Mouse (Mus musculus) forebrain, embryonic 11.5 days (tissue): Measurements from ENCODE around the gene Mybph. TPM values are rescaled to one million over a fixed set of nuclear protein-coding genes. Genes with fewer than 3 reads are reported as not detected.

Experiments
- ATAC-seq: fragments of 200-750 bp; cut with Nextera tagmentation; replicated peaks from 2 replicates; pipeline ENCODE4 v1.8.0; 2017; ENCODE audit warnings: moderate TSS enrichment; ENCODE audit not compliant: low FRiP score
- DNase-seq: peaks from one replicate; pipeline ENCODE4 v3.0.0-alpha.2; 2017; ENCODE audit warnings: low spot score
- H3K27ac ChIP-seq: fragments of 300-500 bp; sonication (generic); 2 replicates; pipeline ENCODE4 v1.5.1; 2014; ENCODE audit warnings: low read depth, low read length
- H3K27me3 ChIP-seq: fragments of 300-500 bp; sonication (generic); 2 replicates; pipeline ENCODE4 v1.6.1; 2014; ENCODE audit warnings: mild to moderate bottlenecking, low read length, mixed read lengths; ENCODE audit not compliant: control insufficient read depth, insufficient read depth
- H3K36me3 ChIP-seq: fragments of 300-500 bp; sonication (generic); 2 replicates; pipeline ENCODE4 v1.6.1; 2014; ENCODE audit warnings: mild to moderate bottlenecking, low read length, moderate library complexity, mixed read lengths; ENCODE audit not compliant: control insufficient read depth, insufficient read depth
- H3K4me1 ChIP-seq: fragments of 300-500 bp; sonication (generic); replicated peaks from 2 replicates; pipeline ENCODE4 v1.6.1; 2014; ENCODE audit warnings: low read length, mixed read lengths; ENCODE audit not compliant: control insufficient read depth, insufficient read depth
- H3K4me2 ChIP-seq: fragments of 300-500 bp; sonication (generic); 2 replicates; pipeline ENCODE4 v1.6.1; 2014; ENCODE audit warnings: low read depth, mild to moderate bottlenecking, low read length, moderate library complexity, mixed read lengths; ENCODE audit not compliant: severe bottlenecking
- H3K4me3 ChIP-seq: fragments of 300-500 bp; sonication (generic); 2 replicates; pipeline ENCODE4 v1.5.1; 2014; ENCODE audit warnings: low read depth, low read length
- H3K9ac ChIP-seq: fragments of 300-500 bp; sonication (generic); 2 replicates; pipeline ENCODE4 v1.6.1; 2014; ENCODE audit warnings: low read length
- H3K9me3 ChIP-seq: fragments of 300-500 bp; sonication (generic); 2 replicates; pipeline ENCODE4 v1.6.1; 2016; ENCODE audit warnings: low read length, mixed read lengths; ENCODE audit not compliant: control insufficient read depth
- WGBS: fragments of 180-500 bp; shearing (Covaris S2); extraction: QIAGEN DNeasy Blood & Tissue Kit; methylation state at CpG from one replicate; pipeline ENCODE4 v1.1.7; 2014; 5-methylcytosine and 5-hydroxymethylcytosine counted together
- polyA plus RNA-seq: library from polyadenylated mRNA; unstranded; fragments of >200 nt; fragmentation: Nextera tagmentation; extraction: Ambion mirVana; gene quantifications from 2 replicates; pipeline ENCODE4 v1.2.1, GENCODE M21; 2014

Gene Mybph
- polyA plus RNA-seq, 1 experiment from 2014 or later, result not detected

DNA sequence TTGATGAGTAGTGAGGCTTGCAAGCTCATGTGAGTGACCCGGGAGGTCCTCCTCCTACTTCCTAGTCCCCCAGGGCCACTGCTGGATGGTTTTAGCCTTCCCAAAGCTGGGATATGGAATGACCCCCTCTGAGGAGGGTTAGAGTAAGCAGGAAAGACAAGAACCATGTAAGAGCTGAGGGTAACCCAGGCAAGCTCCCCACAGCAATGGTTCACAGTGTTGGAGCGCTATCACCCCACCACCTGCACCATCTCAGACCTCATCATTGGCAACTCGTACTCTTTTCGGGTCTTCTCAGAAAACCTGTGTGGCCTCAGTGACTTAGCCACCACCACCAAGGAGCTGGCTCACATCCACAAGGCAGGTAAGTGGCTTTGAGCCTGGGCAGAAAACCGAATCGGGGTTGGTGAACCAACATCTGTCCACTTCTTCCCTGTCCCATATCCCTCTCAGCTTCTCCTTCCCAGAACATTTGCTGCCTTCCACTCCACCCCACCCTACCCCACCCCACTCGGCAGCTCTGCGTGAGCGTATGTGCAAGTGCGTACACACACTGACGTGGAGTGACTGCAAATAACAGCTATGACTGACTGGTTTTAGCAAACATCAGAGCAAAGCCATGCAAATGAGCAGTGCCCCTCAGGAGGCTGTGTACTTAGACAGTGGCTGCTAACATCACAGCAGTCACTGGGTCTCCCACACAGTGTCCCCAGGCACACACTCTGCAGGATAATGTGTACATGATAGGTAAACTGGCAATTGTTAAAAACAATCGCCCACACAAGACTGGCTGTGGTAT is 5.1 kb downstream of the Mybph start:
- no peaks in the 10 kb centered on the region for H3K9me3 ChIP-seq
- no peak overlapping the region for H3K4me2 ChIP-seq
- no peak overlapping the region for H3K4me3 ChIP-seq
- 82% methylated on average over 12 of the region's 12 CpGs for WGBS
- no peak overlapping the region for H3K9ac ChIP-seq
- no peak for ATAC-seq
- H3K27ac ChIP-seq, result no peak overlapping the region
- H3K36me3 ChIP-seq, result no peaks in the 10 kb centered on the region
- DNase-seq, result no peak
- H3K27me3 ChIP-seq, result no peaks in the 10 kb centered on the region
- H3K4me1 ChIP-seq, result no peaks in the 10 kb centered on the region

DNA sequence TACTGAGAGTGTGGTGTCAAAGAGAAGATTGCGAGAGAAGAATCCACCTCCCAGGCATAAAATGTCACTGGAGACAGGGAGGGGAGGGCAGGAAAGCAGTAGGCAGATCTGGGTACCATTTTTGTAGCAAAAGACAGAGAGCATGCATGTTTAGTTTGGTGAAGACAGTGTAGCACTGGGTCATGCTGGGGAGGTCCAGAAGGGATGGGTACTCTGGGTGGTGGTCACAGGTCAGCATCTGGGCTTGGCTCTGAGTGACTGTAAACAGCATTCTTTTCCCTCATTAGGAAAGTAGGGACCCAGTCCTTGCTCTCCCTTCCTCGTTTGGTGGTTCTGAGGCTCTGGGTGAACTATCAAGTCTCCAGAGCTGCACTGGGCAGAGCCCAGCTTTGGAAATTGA is 7.2 kb downstream of the Mybph start:
- WGBS, result 62% methylated on average over 2 of the region's 2 CpGs

DNA sequence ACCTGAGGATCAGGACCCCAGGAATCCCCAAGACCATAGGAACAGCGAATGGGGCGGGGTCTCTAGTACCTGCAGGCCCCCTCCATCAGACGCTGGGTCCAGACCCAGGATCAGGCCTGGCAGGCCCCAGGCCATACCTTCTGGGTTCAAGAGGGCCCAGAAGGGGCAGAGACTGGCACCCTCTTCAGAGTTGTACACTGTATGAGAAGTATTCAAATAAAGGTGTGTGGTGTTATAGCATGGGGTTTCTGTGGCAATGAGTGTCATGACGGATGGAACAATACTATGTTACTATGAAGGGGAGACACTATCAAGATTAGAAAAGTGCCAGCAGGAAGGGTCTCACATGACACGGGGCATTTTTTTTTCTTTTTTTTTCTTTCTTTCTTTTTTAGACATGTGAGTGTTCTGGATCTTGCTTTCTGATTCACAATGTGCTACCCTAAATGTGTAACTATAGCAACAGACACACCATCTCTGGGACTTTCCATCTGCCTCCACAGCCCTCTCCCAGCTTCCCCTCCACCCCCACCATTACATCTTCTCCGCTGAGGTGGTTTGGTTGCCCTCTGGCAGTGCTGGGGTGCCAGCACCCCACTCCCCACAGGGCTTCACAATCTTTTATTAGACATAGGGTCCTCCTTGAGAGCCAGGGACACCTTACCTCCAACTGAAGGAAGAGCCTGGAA is 7.9 kb downstream of the Mybph start:
- WGBS, result 88% methylated on average over 6 of the region's 6 CpGs
- Histone ChIP-seq H3K4me1 (no peaks in the 10 kb centered on the region), H3K9me3 (no peaks in the 10 kb centered on the region), H3K9ac (no peak overlapping the region), H3K27ac (no peak overlapping the region), H3K27me3 (no peaks in the 10 kb centered on the region), H3K4me2 (no peak overlapping the region), H3K36me3 (no peaks in the 10 kb centered on the region), H3K4me3 (no peak overlapping the region)
- ATAC-seq, result no peak
- DNase-seq, result no peak

More for the DNA sequence above, 7.2 kb downstream of the Mybph start:
- no peak overlapping the region for H3K4me2 ChIP-seq
- no peak overlapping the region for H3K27ac ChIP-seq
- no peaks in the 10 kb centered on the region for H3K27me3 ChIP-seq
- no peak overlapping the region for H3K4me3 ChIP-seq
- no peaks in the 10 kb centered on the region for H3K36me3 ChIP-seq
- no peak for ATAC-seq
- no peaks in the 10 kb centered on the region for H3K9me3 ChIP-seq
- no peak for DNase-seq
- no peaks in the 10 kb centered on the region for H3K4me1 ChIP-seq
- H3K9ac ChIP-seq, result no peak overlapping the region

DNA sequence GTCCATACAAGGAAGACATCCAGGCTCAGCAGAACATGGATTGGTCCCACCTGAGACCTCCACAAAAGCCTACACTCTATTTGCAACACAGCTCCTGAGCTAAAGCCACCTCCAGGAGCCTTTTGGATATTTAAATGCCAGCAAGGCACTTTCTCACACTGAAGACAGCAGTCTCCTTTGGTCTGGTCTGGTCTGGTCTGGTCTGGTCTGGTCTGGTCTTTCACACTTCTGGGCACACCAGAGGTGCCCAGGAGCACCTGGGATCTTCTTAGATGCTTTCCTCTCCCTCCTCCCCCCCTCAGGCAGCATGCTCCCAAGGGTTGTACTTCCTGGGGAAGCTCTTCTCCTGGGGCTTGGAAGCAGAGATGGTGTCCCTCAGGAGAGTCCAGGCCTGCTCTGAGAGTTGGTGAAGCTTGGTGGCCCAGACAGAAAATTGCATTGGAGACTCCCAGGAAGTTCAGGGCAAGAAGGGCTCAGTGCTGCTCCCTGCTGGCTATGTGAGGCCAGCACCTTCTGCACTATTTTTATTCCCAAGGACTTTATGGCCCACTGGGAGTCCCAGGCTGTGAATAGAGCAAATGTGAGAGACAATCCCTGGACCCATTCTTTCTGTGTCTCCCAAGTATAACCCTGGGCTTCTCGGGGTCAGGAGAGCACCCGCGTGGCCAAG is 8.6 kb downstream of the Mybph start:
- Histone ChIP-seq H3K36me3 (no peaks in the 10 kb centered on the region), H3K4me3 (no peak overlapping the region), H3K27me3 (no peaks in the 10 kb centered on the region), H3K4me1 (no peaks in the 10 kb centered on the region), H3K27ac (no peak overlapping the region), H3K9ac (no peak overlapping the region), H3K9me3 (no peaks in the 10 kb centered on the region), H3K4me2 (no peak overlapping the region)
- WGBS, result 48% methylated on average over 3 of the region's 3 CpGs
- ATAC-seq, result no peak
- peak; percentile 77 for DNase-seq

DNA sequence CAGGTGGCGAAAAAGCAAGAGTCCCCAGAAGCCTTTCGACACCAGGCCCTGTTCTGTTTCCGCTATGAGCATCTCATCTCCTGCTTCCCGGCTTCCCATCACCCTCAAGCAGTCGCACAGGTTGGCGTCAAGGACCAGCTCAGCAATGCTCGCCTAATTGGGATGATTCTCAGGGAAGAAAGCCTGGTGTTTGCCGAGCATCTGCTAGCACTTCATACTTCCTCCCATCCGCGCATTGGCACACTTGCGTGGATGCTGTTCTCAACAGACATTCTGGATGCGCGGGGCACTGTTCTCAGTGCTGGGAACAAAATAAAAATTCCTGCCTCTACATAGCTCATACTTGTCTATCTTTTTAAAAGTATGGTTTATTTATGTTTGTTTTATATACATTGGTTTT is 11.0 kb downstream of the Mybph start:
- DNase-seq (no peak), ATAC-seq (no peak)
- Histone ChIP-seq H3K27me3 (no peaks in the 10 kb centered on the region), H3K4me1 (no peaks in the 10 kb centered on the region), H3K4me3 (no peak overlapping the region), H3K36me3 (no peaks in the 10 kb centered on the region), H3K27ac (no peak overlapping the region), H3K4me2 (no peak overlapping the region), H3K9ac (no peak overlapping the region), H3K9me3 (no peaks in the 10 kb centered on the region)
- WGBS, result 94% methylated on average over 13 of the region's 13 CpGs

DNA sequence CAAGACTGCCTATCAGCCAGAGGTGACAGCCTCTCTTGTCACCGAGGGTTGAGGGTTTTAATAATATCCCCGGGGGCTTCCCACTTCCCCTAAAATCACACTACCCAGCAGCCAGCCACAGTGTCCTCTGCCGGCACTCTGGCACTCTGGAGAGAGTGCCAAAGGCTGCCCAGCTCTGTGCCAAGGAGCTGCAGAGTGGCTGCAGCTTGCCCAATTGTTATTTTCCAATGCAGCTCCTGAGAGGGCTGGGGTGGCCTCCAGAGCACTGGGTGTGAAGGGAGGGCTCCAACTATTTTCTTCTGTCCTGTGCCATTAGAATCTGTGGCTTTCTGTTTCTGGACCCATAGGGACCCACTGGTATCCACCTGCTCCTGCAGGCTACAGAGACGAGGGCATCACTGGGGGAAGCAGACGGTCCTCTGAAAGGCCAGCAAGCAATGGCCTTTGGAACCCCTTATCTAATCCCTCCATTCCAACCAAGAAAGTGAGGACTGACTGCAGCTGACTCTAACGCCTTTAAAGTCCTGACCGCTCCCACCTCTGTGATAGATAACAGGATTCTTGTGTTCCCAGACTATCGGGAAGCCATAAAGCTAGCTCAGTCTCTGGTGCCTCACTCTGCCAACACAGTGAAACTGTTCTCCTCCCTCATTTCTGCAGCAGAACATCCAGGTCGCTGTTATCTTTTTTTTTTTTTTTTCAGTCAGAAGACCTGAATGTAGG is 12.2 kb downstream of the Mybph start:
- Histone ChIP-seq H3K4me3 (no peak overlapping the region), H3K4me1 (no peaks in the 10 kb centered on the region), H3K27ac (no peak overlapping the region), H3K27me3 (no peaks in the 10 kb centered on the region), H3K36me3 (no peaks in the 10 kb centered on the region), H3K9ac (no peak overlapping the region), H3K9me3 (no peaks in the 10 kb centered on the region), H3K4me2 (no peak overlapping the region)
- 76% methylated on average over 9 of the region's 9 CpGs for WGBS
- no peak for ATAC-seq
- DNase-seq, result no peak

DNA sequence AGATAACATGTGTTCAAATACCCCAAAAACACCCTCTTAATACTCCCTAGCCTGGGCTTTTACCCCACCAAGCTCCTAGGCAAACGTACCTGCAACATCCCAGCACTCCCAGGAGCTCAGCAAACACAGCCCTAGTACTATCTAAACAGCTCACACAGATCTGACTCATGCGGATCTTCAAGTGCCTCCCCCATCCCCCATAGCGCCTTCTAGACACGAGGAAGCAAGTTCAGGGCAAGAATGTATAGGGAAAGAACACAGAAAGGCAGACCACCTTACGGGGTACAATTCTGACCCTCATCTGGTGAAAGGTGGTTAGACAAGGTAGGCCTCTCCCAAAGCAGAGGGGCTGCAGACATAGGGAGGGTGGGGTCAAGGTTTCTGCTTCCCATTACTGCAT is 12.8 kb downstream of the Mybph start:
- Histone ChIP-seq H3K4me3 (no peak overlapping the region), H3K4me2 (no peak overlapping the region), H3K9me3 (no peaks in the 10 kb centered on the region), H3K27me3 (peaks cover 5% of the 10 kb centered on the region; the same call in 1 of the 2 replicates), H3K36me3 (no peaks in the 10 kb centered on the region), H3K27ac (no peak overlapping the region), H3K4me1 (no peaks in the 10 kb centered on the region), H3K9ac (no peak overlapping the region)
- WGBS, result 60% methylated on average over 5 of the region's 5 CpGs
- DNase-seq (no peak), ATAC-seq (no peak)

DNA sequence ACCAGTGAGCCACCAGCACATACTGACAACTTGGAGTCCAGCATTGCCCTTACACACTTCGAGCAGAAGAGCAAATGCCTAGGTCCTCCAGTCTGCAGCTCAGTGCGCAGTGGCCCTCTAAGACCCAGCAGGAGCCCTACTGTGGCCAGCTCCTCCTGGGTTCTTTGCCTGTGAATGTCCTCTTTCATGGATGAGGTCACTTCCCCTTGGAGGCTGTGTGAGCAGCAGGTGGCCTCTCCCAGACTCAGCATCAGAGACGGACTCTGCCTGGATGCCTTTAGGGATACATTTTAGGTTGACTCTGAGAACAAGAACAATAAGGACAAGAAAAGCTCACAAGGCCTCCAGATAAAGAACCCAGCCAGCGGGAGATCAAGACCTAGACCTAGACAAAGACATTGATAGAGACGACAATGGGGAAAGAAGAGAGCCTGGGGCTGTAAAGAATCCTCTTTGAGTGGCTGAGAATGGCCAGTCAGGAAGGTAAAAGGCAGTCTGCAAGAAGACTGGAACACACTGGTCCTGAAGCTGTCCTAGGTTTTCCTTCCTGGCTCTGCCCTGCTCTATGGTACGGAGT is 17.0 kb downstream of the Mybph start:
- no peaks in the 10 kb centered on the region for H3K9me3 ChIP-seq
- no peak for ATAC-seq
- no peak overlapping the region for H3K27ac ChIP-seq
- H3K27me3 ChIP-seq, result peaks cover 5% of the 10 kb centered on the region; the same call in 1 of the 2 replicates
- H3K9ac ChIP-seq, result no peak overlapping the region
- H3K4me3 ChIP-seq, result no peak overlapping the region
- 40% methylated on average over 6 of the region's 6 CpGs for WGBS
- no peaks in the 10 kb centered on the region for H3K36me3 ChIP-seq
- no peak overlapping the region for H3K4me2 ChIP-seq
- no peak for DNase-seq
- H3K4me1 ChIP-seq, result no peaks in the 10 kb centered on the region
